Mouse (Mus musculus) cerebellum, adult 9-10 months (tissue): ENCODE measurements around the gene Cyp3a16.
"Not testable (repeated sequence)": the region's sequence is repeated elsewhere in the genome, so short reads cannot be mapped to it uniquely, and the experiment has no call there.

Experiments
- DNase-seq: peaks from one replicate; pipeline ENCODE4 v3.0.0; 2022

Cyp3a16 gene

DNA sequence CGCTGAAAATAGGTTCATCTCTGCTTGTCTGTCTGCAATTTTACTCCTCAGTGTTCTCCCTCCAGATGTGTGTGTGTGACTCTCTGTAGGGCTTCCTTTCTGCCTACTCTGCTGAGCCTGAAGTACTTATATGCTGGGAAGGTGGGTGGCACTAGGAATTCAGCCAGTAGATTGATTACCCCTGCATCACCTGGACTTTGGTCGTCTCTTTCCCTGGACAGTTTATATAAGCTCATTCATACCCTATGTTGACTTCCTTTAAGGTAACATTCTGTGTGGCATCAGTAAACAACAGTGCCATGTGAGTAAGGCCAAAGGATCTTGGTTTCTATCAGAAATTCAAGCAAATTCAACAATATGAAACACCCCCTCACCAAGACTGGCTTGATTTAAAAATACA, at the start of gene Cyp3a16:
Gene Cyp3a16 (minus strand): TSS at position 101 of the 400 bp plus-strand sequence.
- not testable (repeated sequence) for DNase-seq

DNA sequence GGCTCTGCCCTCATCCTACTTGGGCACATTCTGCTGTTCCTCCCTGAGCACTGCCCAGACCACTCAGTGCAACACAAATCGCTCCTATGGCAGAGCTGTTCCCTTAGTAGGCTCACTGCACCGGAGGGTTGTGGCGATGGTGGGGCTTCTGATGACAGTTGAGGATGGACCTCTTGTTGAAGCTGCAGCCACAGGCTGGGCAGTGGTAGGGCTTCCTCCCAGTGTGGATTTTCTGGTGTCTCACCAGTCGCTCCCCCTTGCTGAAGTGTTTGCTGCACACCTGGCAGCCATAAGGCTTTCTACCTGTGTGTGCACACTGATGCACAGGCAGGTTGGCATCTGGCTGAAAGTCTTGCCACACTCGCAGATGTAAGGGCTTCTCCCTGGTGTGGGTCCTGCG, 20.8 kb upstream of the Cyp3a16 start:
- no peak for DNase-seq

DNA sequence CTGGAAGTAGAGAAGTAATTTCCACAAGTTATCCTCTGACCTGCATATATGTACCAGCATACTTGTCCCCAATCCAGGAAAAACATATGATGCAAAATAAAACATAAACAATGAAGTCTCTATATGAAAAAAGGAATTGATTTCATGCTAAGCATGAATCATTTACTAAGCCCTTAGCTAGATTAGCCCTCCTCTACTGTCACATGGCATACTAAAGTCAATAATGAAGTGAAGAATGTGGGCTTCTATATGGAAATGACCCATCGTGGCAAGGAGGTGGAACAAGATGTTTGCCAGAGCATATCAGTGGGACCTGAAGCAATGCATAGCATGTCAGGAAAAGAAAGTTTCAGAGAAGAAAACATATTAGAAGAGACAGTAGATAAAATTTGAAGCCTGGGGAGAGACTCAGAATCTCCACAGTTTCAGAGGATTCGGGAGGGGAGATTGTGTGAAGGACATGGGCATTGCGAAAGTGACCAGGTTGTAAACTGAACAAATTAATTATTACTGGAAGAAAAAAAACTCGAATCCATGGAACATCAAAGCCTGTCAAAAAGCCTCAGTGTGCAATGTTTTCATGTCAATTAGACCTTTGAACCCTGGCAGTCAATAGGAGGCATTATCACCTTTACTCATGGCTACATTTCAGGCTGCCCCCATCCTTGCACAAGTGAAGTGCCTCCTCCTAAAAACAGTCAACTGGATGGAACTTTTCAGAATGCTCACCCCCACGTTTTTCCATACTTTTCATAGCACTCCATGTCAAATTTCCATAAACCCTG, 5.0 kb downstream of the Cyp3a16 start:
- DNase-seq = no peak

DNA sequence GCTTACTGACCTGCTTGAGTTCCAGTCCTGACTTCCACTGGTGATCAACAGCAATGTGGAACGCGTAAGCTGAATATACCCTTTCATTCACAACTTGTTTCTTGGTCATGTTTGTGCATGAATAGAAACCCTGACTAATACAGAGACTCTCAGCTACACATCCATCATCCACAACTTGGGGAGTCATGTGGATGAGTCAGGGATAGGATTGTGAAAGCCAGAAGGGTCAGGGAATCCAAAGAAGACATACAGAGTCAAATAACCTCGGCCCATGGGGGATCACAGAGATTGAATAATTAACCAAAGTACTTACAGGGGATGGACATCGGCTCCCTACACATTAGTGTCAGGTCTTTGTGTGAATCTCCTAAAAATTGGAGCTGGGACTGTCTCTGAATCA, 7.2 kb downstream of the Cyp3a16 start:
- DNase-seq = no peak

DNA sequence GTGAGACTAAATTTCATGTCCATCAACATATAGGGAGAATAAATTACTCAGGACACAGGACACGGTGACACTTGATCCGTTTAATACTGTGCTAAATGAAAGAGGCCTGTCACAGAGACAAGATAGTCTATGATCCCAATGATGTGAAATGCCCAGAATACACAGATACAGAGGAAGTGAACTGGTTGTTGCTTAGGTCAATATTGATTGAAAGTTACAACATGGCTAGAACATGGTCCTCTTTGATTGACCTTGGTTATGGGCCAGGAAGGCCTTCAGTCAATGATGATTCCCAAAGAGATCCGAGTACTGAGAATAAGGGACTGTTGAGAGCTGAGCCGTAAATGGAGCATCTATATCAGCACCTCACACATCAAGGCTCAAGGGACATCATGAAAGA, 15.1 kb downstream of the Cyp3a16 start:
- no peak for DNase-seq

DNA sequence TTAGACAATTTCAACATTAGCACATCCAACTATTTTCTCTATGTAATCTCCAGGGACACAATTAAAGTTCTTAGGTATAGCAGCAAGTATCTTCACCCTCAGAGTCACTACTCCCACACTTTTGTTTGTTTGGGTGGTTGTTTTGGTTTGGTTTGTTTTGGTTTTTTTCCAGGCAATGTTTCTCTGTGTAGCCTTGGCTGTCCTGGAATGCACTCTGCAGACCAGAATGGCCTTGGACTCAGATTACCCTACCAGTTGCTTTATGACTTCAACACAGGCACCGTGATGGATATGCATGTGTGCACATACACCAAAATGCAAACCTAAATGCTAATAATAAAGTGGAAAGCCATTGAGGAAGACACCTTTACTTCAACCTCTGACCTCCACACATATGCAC, 35.8 kb downstream of the Cyp3a16 start:
- DNase-seq = no peak

DNA sequence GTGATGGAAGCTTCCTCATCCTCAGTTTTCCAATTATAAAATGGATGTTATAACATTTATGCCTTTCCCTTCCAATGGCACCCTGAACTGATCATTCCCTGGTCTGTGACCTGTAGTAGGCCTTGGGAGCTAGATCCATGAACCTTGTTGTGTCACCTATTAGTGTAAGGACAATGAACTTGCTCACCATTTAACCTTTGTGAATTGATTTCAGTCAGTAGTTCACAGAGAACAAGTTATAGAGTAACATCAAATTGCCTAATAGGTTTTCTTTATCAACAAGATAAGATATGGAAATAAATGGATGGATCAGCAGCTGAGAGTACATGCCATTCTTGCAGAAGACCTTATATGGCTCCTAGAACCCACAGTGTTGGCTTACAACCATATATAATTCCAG, 38.5 kb downstream of the Cyp3a16 start:
- no peak for DNase-seq

DNA sequence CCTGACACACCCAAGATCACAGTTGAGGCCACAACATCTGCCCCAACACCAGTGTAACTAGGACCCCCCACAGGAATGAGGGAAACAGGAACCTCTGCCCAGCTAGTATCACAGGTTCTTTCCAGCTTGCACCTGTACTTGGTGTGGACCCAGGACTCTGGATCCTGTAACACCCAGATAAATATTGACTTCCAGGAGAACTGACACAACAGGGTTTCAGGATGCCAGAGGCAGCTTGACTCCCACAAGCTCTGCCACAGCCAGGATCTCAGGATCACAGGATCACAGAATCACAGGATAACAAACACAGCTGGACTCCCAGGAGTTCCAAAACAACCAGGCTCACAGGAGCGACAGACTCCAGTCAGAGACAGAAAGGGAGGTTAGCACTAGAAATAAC, 47.2 kb downstream of the Cyp3a16 start:
- no peak for DNase-seq

DNA sequence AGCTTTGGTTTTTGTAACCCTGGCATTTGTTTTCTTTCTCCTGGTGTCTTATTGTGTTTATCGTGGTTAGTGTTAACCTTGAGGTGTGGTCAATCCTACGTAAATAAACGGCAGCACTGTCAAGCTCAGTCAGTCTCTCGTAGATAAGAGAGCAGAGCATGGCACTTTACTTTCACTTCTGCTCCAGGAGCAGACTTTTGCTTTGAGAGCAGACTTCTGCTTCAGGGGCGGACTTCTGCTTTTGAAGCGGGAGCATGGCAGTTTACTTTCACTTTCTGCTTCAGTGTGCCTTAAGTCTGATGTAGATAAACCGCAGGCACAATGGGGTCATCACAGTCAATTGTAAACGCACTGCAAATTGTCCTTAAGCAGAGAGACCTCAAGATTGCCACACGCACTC, 54.1 kb downstream of the Cyp3a16 start:
- not testable (repeated sequence) for DNase-seq
